Mouse (Mus musculus): Measurements from ENCODE around the gene Fntb. TPM values are rescaled to one million over a fixed set of nuclear protein-coding genes. Genes with fewer than 3 reads are reported as not detected.

The Fntb gene
- polyA plus RNA-seq, 1 experiment, result 81.0 TPM

- Histone ChIP-seq H3K27me3 (ENCODE audit: control insufficient read depth, insufficient read depth, low read length, poor library complexity, severe bottlenecking) (no peaks in the 10 kb centered on the region), H3K27ac (ENCODE audit: insufficient read depth, low read length) (peak overlapping the region; percentile 62), H3K4me3 (ENCODE audit: low read depth, low read length) (peak overlapping the region; percentile 13), H3K9ac (ENCODE audit: low read depth, poor library complexity, severe bottlenecking) (no peak overlapping the region), H3K9me3 (replicated peaks; ENCODE audit: control insufficient read depth, insufficient read depth, low read length, poor library complexity, severe bottlenecking) (no peaks in the 10 kb centered on the region), H3K36me3 (ENCODE audit: control insufficient read depth, insufficient read depth, low read length, poor library complexity, severe bottlenecking) (no peaks in the 10 kb centered on the region), H3K4me1 (ENCODE audit: control insufficient read depth, insufficient read depth, low read length) (peaks cover 9% of the 10 kb centered on the region)
- TF ChIP-seq EP300 (IDR thresholded peaks at IDR 0.05; ENCODE audit: insufficient read depth, low read depth, low read length) (peak; percentile 93), POLR2A (IDR thresholded peaks at IDR 0.05; ENCODE audit: insufficient read depth, low read length) (no peak)
Observed at GRCm38 (mm10) chr12:76910258-76910940, 145.0 kb downstream of the Fntb start.

DNA sequence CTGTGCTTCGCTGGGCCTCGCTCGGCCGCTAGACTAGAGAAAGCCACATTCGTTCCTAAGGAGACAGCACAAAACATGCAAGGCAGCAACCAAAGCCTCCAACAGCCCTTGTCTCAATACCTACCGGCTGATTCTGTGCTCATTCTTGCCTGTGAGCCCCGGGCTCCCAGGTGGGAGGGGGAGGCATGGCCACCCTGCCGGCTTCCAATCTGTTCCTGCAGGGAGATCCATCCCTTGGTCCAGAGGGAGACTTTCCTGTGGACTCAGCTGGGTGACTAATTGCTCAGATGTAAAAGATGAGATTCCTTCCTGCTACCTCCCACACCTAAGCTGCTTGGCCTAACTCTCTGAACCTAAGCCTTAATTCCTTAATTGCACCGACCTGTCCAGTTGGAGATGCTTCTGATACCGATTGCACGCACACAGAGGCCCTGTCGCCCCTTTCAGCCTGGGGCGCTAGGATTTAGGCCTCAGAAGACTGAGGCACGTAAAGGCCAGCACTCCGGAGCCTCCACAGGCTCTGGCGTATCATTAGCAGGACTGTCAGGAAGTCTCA is 145.9 kb downstream of the Fntb start:
- Histone ChIP-seq H3K36me3 (ENCODE audit: control insufficient read depth, insufficient read depth, low read length, poor library complexity, severe bottlenecking) (no peaks in the 10 kb centered on the region), H3K9me3 (replicated peaks; ENCODE audit: control insufficient read depth, insufficient read depth, low read length, poor library complexity, severe bottlenecking) (no peaks in the 10 kb centered on the region), H3K9ac (ENCODE audit: low read depth, poor library complexity, severe bottlenecking) (no peak overlapping the region), H3K4me3 (ENCODE audit: low read depth, low read length) (no peak overlapping the region), H3K4me1 (ENCODE audit: control insufficient read depth, insufficient read depth, low read length) (peaks cover 10% of the 10 kb centered on the region), H3K27me3 (ENCODE audit: control insufficient read depth, insufficient read depth, low read length, poor library complexity, severe bottlenecking) (no peaks in the 10 kb centered on the region), H3K27ac (ENCODE audit: insufficient read depth, low read length) (peak overlapping the region; percentile 62)
- TF ChIP-seq CTCF (IDR thresholded peaks at IDR 0.05; ENCODE audit: low read depth, low read length), result no peak
- TF ChIP-seq EP300 (IDR thresholded peaks at IDR 0.05; ENCODE audit: insufficient read depth, low read depth, low read length), result no peak
- TF ChIP-seq POLR2A (IDR thresholded peaks at IDR 0.05; ENCODE audit: insufficient read depth, low read length), result no peak

DNA sequence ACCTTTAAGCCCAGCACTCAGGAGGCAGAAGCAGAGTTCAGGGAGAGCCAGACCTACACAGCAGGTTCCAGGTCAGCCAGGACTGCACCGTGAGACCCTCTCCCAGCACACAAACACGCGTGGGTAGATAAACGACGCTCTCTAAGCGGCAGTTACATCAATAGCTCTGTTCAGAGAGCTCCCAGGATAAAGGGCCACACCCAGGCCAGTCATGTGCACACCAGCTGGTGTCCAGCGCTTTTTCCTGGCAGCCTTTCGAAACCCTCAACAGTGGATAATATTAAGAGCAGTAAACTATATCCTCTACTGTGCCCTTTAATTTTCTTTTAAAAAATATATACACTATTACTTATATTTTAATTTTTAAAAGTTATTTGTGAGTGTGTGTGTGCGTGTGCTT is 146.8 kb downstream of the Fntb start:
- no peaks in the 10 kb centered on the region for H3K36me3 ChIP-seq (ENCODE audit: control insufficient read depth, insufficient read depth, low read length, poor library complexity, severe bottlenecking)
- peak overlapping the region; percentile 62 for H3K27ac ChIP-seq (ENCODE audit: insufficient read depth, low read length)
- H3K4me3 ChIP-seq (ENCODE audit: low read depth, low read length), result no peak overlapping the region
- H3K27me3 ChIP-seq (ENCODE audit: control insufficient read depth, insufficient read depth, low read length, poor library complexity, severe bottlenecking), result no peaks in the 10 kb centered on the region
- H3K9me3 ChIP-seq (replicated peaks; ENCODE audit: control insufficient read depth, insufficient read depth, low read length, poor library complexity, severe bottlenecking), result no peaks in the 10 kb centered on the region
- no peak overlapping the region for H3K9ac ChIP-seq (ENCODE audit: low read depth, poor library complexity, severe bottlenecking)
- no peak for TF ChIP-seq POLR2A (IDR thresholded peaks at IDR 0.05; ENCODE audit: insufficient read depth, low read length)
- no peak for TF ChIP-seq CTCF (IDR thresholded peaks at IDR 0.05; ENCODE audit: low read depth, low read length)
- peak; percentile 64; the same call in 1 of the 2 replicates for TF ChIP-seq EP300 (IDR thresholded peaks at IDR 0.05; ENCODE audit: insufficient read depth, low read depth, low read length)
- H3K4me1 ChIP-seq (ENCODE audit: control insufficient read depth, insufficient read depth, low read length), result peaks cover 10% of the 10 kb centered on the region

DNA sequence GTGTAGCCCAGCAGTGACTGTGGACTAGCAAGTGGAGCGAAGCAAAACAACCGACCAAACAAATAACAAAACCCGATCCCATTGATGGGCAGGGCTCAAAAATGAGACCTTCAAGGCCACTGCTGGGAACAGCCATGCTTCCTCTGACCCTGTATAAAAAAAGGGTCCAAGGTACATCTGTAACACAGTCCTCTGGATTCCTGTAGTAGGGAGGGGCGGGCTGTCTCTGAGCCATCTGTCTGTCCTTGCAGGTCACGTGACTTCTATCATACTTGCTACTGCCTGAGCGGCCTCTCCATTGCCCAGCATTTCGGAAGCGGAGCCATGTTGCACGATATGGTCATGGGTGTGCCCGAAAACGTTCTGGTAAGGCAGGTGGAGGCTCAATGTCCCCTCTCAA is 150.8 kb downstream of the Fntb start:
- H3K9ac ChIP-seq (ENCODE audit: low read depth, poor library complexity, severe bottlenecking), result no peak overlapping the region
- H3K36me3 ChIP-seq (ENCODE audit: control insufficient read depth, insufficient read depth, low read length, poor library complexity, severe bottlenecking), result no peaks in the 10 kb centered on the region
- peak overlapping the region; percentile 12 for H3K27ac ChIP-seq (ENCODE audit: insufficient read depth, low read length)
- H3K27me3 ChIP-seq (ENCODE audit: control insufficient read depth, insufficient read depth, low read length, poor library complexity, severe bottlenecking), result no peaks in the 10 kb centered on the region
- TF ChIP-seq POLR2A (IDR thresholded peaks at IDR 0.05; ENCODE audit: insufficient read depth, low read length), result no peak
- TF ChIP-seq CTCF (IDR thresholded peaks at IDR 0.05; ENCODE audit: low read depth, low read length), result no peak
- no peak for TF ChIP-seq EP300 (IDR thresholded peaks at IDR 0.05; ENCODE audit: insufficient read depth, low read depth, low read length)
- H3K9me3 ChIP-seq (replicated peaks; ENCODE audit: control insufficient read depth, insufficient read depth, low read length, poor library complexity, severe bottlenecking), result no peaks in the 10 kb centered on the region
- peak overlapping the region; percentile 57 for H3K4me3 ChIP-seq (ENCODE audit: low read depth, low read length)
- H3K4me1 ChIP-seq (ENCODE audit: control insufficient read depth, insufficient read depth, low read length), result peaks cover 23% of the 10 kb centered on the region

- peak overlapping the region; percentile 78 for H3K27ac ChIP-seq (ENCODE audit: insufficient read depth, low read length)
- no peaks in the 10 kb centered on the region for H3K36me3 ChIP-seq (ENCODE audit: control insufficient read depth, insufficient read depth, low read length, poor library complexity, severe bottlenecking)
- H3K4me1 ChIP-seq (ENCODE audit: control insufficient read depth, insufficient read depth, low read length), result peaks cover 21% of the 10 kb centered on the region
- TF ChIP-seq EP300 (IDR thresholded peaks at IDR 0.05; ENCODE audit: insufficient read depth, low read depth, low read length) (0 out of 2 replicates have a peak, but pooled peaks have one; percentile 37), POLR2A (IDR thresholded peaks at IDR 0.05; ENCODE audit: insufficient read depth, low read length) (no peak)
- no peak overlapping the region for H3K4me3 ChIP-seq (ENCODE audit: low read depth, low read length)
- H3K9me3 ChIP-seq (replicated peaks; ENCODE audit: control insufficient read depth, insufficient read depth, low read length, poor library complexity, severe bottlenecking), result no peaks in the 10 kb centered on the region
- H3K9ac ChIP-seq (ENCODE audit: low read depth, poor library complexity, severe bottlenecking), result no peak overlapping the region
- H3K27me3 ChIP-seq (ENCODE audit: control insufficient read depth, insufficient read depth, low read length, poor library complexity, severe bottlenecking), result no peaks in the 10 kb centered on the region
Observed at GRCm38 (mm10) chr12:76918113-76918512, 152.7 kb downstream of the Fntb start.

GRCm38 (mm10) chr12:76918855-76919254 is 153.5 kb downstream of the Fntb start:
- Histone ChIP-seq H3K4me3 (ENCODE audit: low read depth, low read length) (no peak overlapping the region), H3K36me3 (ENCODE audit: control insufficient read depth, insufficient read depth, low read length, poor library complexity, severe bottlenecking) (no peaks in the 10 kb centered on the region), H3K9me3 (replicated peaks; ENCODE audit: control insufficient read depth, insufficient read depth, low read length, poor library complexity, severe bottlenecking) (no peaks in the 10 kb centered on the region), H3K9ac (ENCODE audit: low read depth, poor library complexity, severe bottlenecking) (no peak overlapping the region), H3K4me1 (ENCODE audit: control insufficient read depth, insufficient read depth, low read length) (peaks cover 21% of the 10 kb centered on the region), H3K27ac (ENCODE audit: insufficient read depth, low read length) (peak overlapping the region; percentile 78), H3K27me3 (ENCODE audit: control insufficient read depth, insufficient read depth, low read length, poor library complexity, severe bottlenecking) (no peaks in the 10 kb centered on the region)
- TF ChIP-seq POLR2A (IDR thresholded peaks at IDR 0.05; ENCODE audit: insufficient read depth, low read length) (no peak), EP300 (IDR thresholded peaks at IDR 0.05; ENCODE audit: insufficient read depth, low read depth, low read length) (peak; percentile 93)

Measured in ES-Bruce4 (cell line).